Mouse (Mus musculus): ENCODE data around the gene Ar. TPM values are rescaled to one million over a fixed set of nuclear protein-coding genes. Genes with fewer than 3 reads are reported as not detected.

Gene Ar
- 3.7 TPM for polyA plus RNA-seq (2017; shearing (Covaris generic))

DNA sequence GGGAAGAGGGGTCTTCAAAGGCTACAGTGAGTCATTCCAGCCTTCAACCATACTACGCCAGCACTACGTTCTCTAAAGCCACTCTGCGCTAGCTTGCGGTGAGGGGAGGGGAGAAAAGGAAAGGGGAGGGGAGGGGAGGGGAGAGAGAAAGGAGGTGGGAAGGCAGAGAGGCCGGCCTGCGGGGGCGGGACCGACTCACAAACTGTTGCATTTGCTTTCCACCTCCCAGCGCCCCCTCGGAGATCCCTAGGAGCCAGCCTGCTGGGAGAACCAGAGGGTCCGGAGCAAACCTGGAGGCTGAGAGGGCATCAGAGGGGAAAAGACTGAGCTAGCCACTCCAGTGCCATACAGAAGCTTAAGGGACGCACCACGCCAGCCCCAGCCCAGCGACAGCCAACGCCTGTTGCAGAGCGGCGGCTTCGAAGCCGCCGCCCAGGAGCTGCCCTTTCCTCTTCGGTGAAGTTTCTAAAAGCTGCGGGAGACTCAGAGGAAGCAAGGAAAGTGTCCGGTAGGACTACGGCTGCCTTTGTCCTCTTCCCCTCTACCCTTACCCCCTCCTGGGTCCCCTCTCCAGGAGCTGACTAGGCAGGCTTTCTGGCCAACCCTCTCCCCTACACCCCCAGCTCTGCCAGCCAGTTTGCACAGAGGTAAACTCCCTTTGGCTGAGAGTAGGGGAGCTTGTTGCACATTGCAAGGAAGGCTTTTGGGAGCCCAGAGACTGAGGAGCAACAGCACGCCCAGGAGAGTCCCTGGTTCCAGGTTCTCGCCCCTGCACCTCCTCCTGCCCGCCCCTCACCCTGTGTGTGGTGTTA lies at the start of gene Ar:
Ar (plus strand) TSS at position 239 of the 812 bp plus-strand sequence.

